Mouse (Mus musculus): ENCODE measurements around the gene Gtf2i.

Gene Gtf2i

DNA sequence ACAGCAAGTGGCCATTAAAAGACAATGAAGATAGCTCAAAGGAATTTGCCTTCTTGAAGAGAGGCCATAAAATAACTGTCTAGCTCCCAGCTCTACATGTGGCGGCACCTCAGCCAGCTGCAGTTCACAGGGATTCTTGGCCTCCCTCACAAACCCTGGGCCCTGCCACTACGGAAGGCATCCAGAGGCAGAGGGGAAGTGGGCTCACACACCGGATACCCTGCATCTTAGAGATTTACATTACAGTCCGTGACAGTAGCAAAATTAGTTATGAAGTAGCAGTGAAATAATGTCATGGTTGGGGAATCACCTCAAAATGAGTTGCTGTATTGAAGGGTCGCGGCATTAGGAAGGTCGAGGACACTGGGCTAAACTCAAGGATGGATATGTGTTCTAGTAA lies 126.0 kb downstream of the Gtf2i start:
- no peak for DNase-seq

All from cerebellum, adult 18-20 months (tissue).